Mouse (Mus musculus): ENCODE measurements around the gene AA467197. TPM values are rescaled to one million over a fixed set of nuclear protein-coding genes. Genes with fewer than 3 reads are reported as not detected.

The AA467197 gene
- total RNA-seq, 1 experiment from 2014 or later, result 0.70 TPM

DNA sequence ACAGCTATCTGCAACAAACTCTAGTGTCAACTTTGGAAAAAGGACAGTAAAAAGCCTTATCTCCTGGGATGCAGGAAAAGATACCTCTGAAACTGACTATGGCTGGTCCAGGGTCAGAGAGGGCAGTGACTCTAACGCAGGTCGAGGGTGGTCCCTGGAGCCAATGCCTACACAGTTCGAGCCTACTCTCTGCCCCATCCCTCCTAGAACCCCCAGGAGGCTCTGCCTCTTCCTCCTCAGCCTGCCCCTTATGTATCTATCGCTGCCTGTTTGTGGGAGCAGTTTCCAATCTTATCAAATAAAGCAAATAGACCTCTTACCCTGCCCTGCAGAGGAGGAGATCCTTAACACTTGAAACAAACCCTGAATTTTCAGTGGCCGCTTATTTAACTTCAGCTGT lies 1.9 kb downstream of the AA467197 start:
- DNase-seq, result no peak

DNA sequence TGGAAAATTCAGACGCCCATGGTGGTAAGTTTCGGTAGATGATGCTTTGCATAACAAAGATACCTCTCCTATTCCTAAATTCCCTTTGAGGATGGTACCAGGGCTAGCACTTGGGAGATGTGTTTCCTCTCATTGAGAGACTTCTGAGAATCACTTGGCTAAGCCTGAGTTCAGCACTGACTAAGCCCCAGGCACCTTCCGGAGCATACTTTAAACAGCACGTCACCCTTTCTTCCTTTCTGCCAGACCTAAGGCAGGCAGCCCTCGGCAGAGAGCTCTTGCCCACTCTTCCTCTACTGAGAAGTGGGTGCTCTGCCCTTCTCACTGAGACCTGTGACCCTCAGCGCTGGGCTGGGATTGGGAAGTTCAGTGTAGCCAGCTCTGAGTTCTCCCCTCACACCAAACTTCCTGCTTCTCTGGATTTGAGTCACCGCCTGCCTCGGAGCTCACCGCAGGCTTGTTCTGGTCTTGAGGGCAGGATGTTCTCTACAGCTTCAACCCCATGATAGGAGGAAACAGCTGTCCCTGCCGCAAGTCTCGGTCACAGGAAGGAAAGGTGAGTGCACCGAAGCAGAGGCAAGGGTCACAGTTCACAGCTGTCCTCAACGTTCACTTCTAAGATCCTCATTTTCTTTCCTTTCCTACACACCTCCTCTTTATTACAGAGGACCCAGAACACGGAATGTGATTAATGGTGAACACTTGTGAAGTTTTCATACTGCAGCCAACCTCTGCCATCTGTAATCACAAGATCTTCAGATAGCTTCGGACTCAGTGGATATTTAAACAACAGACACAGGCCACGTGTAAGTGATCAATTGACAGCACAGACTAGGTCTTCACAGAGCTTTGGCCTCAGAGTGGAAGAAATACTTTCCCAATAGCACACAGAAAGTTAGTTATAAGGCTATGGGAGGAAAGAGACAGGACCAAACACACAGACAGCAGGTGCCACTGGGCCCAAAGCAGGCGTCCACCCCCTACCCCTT lies 15.6 kb downstream of the AA467197 start:
- no peak for DNase-seq

DNA sequence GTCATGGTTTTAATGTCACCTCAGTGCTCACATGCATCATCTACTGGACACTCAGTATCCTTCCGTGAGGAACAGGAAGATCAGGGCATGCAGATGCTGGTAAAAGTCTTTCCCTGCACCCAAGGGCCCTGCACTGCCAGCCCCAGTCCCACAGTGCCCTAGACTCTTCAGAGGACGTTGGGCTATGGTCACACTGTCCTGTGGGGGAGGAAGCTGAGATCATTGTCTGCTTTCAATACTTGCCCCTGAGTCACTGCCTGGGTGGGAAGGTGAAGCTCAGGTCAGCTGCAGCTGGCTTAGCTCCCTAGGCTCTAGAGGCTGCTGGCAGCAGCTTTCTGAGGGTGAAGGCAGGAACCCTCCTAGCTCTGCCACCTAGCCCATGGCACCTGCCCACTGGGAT lies 19.3 kb downstream of the AA467197 start:
- DNase-seq, result no peak

DNA sequence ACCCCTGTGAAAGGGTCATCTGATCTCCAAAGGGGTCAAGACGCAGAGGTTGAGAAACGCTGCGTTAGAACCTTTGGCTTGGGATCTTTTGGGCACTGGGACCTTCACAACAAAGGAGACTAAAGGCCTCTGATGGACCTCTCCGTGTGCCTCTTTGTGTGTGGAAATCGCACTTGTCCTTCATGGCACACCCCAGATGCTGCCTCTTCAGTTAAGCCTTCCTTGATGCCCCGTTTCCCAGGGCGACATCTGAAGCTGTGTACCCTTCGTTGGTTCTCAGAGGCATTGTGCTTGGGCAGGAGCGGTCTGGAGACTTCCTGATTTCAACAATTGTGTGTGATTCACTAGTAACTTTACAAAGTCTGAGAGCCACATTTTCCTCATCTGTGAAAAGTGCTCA lies 20.0 kb downstream of the AA467197 start:
- DNase-seq, result no peak

DNA sequence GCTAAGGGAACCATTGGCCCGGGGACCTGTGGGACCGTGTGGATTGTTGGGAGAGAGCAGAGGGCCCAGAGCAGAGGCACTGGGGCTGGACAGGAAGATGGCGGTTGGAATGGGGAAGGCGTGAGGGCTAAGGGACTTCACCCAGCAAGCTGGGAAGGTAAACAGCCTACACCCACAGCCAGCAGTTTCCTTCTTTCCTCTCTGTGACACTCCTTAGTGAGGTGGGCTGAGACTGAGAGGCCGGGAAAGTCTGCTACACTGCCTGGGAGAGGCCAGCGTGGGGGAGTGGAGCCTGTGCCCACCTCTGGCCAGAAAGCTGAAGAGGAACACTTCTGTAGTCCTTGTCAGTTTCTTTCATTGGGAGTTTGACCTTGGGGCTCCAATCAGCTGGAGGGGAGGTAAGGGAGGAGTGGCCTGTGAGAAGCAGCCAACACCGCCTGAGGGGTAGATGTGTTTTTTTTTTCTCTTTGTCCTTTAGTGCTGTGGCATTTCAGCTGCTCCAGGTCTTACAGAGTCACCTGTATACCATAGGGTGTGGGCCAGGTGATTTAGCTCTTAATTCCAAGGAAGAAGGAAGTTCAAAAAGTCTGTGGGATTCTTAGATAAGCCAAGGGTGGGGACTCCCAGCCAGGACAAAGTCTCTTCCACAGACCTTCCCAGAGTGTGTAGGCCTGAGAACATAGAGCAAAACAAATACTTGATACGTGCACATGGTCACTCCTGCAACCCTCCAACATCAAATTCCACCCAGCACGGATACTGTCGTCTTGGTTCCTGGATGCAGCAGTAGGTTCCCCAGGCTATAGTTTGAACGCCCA lies 21.1 kb downstream of the AA467197 start:
- no peak for DNase-seq

DNA sequence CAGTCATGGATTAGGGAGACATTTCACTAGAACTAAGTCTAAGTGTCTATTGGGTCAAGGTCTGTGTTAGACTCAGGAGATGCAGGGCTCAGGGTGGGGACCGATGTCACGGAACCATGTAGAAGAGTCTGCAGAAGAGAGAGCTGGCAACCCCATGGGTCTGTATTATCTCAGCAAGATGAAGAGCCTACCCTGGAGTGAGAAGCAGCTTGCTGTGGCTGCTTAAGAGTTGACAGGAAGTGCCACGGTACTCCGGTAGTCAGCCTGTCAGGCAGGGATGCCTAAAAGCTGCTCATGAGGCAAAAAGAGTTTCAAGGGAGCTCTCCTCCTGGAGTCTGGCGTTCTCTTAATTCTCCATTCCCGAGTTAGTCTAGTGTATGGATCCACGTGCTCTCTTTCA lies 23.0 kb downstream of the AA467197 start:
- DNase-seq, result no peak

DNA sequence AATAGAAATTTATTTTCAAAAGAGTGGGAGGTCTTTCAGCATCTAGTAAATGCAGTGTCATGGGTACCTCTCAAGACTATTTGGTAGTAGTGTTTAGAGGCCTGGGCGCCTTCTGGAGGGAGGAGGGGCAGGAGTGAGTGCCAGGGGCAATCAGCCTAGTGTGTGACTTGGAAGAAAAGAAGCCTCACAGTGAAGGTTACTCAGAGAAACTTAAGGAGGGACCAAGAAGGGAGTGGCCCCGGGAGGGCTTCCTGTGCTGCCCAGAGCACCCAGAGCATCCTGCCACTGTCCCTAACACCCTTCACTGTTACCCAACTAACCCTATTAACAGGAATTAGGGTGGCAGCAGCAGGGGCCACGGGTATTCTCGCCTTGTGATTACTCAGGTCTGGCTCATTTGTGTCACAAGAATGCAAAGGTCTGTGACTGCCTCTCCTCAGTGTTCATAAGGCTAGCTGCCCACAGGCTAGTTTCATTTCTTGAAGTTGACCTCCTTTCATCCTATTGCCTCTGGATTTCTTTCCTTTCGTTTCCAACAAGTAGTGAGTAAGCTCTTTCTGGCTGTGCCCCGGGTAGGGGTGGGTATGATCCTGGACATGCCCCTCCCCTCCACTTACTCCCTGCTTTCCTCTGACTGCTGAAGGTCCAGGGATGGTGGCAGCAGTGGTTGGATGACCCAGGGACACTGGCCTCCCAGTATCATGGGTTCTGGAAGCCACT lies 28.6 kb downstream of the AA467197 start:
- no peak for DNase-seq

DNA sequence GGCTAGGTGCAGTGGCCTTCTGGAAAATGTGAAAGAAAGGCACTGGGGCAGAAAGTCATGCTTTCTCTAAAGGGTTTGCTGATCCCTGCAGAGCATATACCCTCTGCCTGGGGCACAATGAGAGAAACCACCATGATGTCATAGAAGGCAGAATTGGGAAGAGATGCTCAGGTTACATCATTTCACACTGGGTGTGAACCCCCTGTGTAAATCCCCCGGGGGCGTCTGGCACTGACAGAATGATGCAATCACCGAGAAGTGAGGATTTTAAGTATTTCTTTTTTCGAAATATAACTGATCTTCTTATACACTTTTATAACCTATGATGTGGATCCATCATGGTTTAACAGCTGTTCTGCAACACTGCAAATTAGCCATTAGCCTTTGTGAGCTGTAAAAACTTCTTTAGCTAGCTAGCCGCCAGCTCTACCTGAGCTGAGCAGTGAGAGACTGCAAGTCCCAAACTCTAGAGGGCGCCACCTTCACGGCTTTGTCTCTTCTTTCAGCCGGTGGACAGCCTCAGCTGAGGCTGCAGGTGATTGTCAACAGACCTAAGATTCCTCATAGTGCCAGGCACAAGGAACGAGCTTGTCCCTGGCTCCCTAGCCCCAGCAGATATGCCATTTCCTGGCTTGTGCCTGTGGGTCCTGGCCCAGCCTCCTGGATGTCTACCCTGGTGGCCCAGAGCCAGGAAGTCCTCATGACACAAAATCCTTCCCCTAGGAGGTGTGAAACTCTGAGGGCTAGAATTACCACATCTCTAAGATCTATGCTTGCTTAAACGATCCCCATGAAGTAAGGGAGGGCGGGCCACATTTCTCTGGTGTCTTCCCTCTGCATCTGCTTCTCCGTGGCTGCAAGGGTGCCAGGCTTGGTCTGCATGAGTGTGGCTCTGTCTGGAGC lies 29.4 kb downstream of the AA467197 start:
- DNase-seq, result peak; percentile 55

DNA sequence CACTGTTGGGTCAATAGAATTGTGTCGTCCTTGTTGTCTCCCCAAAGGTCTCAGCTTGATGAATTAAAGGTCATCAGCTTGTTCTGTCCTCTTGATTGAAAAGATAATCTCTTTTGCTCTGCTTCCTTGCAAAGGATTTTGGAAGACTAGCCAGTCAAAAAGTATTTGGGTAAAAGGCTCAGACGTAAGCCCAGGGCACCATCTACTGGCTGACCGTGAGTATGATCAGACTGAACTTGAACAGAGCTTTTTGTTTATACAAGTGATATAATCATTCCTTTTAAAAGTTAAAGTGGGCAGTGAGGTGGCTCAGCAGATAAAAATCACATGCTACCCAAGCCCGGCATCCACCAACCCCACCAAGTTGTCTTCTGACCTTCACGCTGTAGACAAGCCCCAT lies 31.1 kb downstream of the AA467197 start:
- DNase-seq, result peak; percentile 40

DNA sequence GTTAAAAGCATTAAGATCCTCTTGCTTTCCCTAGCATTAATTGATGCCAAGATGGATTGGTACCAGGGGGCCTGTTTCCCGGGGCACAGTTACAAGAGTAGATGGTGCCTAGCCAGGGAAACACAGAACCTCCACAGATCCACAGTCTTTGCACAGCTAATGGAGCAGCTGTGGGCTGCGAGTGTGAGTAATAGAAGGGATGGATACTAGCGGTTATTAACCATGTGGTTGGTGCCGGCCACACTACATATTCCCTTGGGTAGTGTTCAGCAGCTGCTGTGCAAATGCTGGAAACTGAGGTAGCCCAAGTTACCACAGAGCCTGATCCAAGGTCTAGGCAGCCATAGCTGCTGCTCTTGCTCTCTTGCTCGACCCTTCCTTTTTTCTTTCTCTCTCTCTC lies 34.9 kb downstream of the AA467197 start:
- no peak for DNase-seq

DNA sequence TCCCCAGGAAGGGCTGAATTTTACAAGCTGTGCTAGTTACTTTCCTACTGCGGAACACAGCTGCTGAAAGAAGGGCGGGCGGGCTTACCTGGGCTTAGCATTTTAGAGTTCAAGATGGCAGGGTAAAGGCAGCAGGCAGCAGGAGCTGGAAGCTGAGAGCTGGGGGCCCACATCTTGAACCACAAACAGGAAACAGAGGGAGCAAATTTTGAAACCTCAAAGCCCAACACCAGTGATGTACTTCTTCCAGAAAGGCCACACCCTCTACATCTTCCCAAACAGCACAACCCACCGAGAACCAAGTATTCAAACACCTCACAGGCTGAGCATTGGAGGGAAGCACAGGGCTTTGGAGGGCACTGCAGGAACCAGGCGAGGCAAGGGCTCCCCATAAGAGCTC lies 36.1 kb downstream of the AA467197 start:
- no peak for DNase-seq

DNA sequence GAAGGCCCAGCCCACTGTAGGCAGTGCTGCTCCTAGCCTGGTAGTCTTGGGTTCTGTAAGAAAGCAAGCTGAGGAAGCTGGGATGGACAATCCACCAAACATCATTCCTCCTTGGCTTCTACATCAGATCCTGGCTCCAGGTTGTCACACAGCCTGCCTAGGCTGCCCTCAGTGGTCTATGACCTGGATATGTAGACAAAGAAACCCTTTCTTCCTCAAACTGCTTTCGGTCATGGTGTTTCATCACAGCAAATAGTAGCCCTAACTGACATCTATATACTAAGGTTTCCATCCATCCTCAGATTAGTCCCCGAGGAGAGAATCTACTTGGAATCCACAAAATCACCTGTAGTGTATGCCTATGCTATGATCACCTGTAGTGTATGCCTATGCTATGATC lies 38.3 kb downstream of the AA467197 start:
- no peak for DNase-seq

DNA sequence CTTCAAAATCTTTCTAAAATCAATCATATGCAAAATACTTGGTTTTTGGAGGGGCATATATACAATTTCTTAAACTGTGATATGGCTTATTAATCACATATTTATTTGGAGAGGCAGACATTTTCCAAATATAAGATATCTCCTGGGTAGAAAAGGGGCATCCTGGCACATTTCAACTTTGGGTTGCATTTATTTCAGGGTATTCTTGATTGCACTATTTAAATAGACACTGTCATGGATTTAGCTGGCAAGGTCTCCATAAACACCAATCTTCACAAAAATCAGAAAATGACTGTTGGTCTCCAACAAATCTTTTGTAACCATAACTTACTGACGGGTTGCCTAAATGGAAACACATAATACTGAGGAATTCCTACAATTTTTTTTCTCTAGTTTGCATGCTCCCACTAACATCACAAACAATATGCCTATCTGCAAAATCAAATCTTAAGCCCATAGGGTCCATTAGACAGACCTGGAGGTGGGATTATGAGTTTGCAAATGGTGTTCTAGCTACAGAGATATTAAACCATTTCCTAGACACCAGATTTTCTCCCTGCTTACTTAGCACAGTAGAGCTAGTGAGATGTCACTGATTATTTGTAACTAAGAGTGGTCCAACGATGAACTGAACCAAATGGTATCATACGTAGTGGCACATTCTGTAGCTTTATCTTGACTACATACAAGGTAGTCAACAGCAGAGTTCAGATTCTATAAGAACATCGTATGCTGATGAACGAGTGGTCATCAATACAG lies 44.8 kb downstream of the AA467197 start:
- no peak for DNase-seq

DNA sequence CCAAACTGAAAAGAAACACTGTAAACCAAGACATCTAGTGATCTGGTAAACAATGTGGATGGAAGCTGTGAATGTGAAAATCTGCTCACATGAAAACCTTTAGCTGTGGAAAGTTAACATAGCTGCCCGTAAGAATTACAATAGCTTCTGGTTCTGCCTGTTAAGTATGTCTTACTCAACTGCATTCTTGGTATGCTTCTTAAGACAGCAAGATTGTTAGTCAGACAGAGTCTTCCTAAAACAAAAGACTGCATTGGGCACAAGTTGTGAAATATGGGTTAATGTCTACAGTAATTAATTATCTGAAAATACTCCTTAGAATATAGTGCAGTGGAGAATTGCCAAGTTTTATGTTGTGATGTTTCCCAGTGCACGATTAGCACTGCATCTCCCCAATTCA lies 45.7 kb downstream of the AA467197 start:
- no peak for DNase-seq

DNA sequence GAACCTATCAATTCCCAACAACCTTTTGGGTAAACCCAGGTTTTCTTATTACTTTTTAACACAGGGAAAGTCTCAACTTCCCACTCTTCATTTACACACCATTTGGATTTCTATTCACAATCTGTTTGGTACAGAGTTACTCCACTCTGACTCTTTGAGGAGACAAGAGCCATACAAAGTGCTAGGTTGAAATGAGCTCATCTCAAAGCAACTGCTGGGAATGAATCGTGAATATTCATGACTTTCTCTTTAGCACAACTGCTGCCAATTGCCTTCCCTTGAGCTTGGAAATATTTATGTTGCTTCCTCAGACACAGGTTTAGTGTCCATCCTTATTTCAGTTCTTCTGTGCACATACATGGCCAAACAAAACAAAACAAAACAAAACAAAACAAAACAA lies 46.9 kb downstream of the AA467197 start:
- no peak for DNase-seq

DNA sequence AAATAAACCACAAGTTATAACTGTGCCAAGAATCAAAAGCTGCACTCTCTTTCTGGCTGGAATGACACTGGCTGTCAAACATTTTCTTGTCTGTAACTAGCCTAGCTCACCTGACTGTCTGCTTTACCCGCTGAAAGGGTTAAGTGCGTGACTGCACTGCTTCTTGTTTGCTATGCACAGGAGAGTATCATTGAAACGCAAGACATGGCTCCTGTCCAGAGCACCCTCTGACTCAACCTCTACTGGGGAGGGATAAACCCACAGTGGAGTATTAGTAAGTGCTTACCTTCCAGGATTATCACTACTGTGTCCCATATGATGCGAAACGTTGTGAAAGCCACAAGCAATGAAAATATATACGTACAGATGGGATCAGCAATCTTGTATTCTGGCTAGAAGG lies 49.9 kb downstream of the AA467197 start:
- peak; percentile 13 for DNase-seq
